ENCODE assay signal across 9 mouse cellular contexts in genomic region chr19:33223766-33224165, GRCm38 (mm10).
DNase-seq lines count a peak whose midpoint lies in the region; ATAC-seq and TF ChIP-seq lines count a peak whose summit lies in the region.
"Had no signal": no experiment of that assay in that cellular context is flagged by ENCODE, and none has a peak within 500 bp of the region (broad histone marks: within the 10 kb centered on the region; RNA-seq: fewer than 3 reads in every experiment).

No protein-coding gene starts in this region.

- TF ChIP-seq CTCF in liver, postnatal 0 days (IDR thresholded peaks at IDR 0.05; ENCODE audit: low read depth), result no peak

- H3K4me1 ChIP-seq in forebrain, embryonic 15.5 days, result peaks cover 15% of the 10 kb centered on the region
- H3K4me1 ChIP-seq in forebrain, embryonic 10.5 days, result peaks cover 29% of the 10 kb centered on the region
- H3K4me1 ChIP-seq in liver, postnatal 0 days (ENCODE audit: insufficient read depth), result peaks cover 12% of the 10 kb centered on the region
- H3K4me1 ChIP-seq in liver, embryonic 12.5 days, result peaks cover 22% of the 10 kb centered on the region
- H3K4me1 ChIP-seq in embryonic facial prominence, embryonic 14.5 days (ENCODE audit: control insufficient read depth, insufficient read depth, low read length), result peaks cover 15% of the 10 kb centered on the region; the same call in 1 of the 2 replicates
- peaks cover 24% of the 10 kb centered on the region for H3K4me1 ChIP-seq in midbrain, embryonic 16.5 days (ENCODE audit: control insufficient read depth, insufficient read depth, low read length)

- no peaks in the 10 kb centered on the region for H3K27me3 ChIP-seq in forebrain, embryonic 15.5 days
- no peaks in the 10 kb centered on the region for H3K27me3 ChIP-seq in forebrain, embryonic 10.5 days (ENCODE audit: poor library complexity, severe bottlenecking)
- H3K27me3 ChIP-seq in liver, postnatal 0 days (ENCODE audit: insufficient read depth, low read length), result no peaks in the 10 kb centered on the region
- H3K27me3 ChIP-seq in liver, embryonic 12.5 days (replicated peaks), result no peaks in the 10 kb centered on the region
- no peaks in the 10 kb centered on the region for H3K27me3 ChIP-seq in embryonic facial prominence, embryonic 14.5 days (replicated peaks; ENCODE audit: control insufficient read depth, insufficient read depth, low read length)
- no peaks in the 10 kb centered on the region for H3K27me3 ChIP-seq in midbrain, embryonic 16.5 days (ENCODE audit: control insufficient read depth, insufficient read depth, low read depth, low read length)

- TF ChIP-seq EP300 in liver, postnatal 0 days (IDR thresholded peaks at IDR 0.05; ENCODE audit: low read depth), result no peak

- 0 out of 2 replicates have a peak overlapping the region, but pooled peaks have one; percentile 9 for H3K27ac ChIP-seq in forebrain, embryonic 15.5 days (replicated peaks)
- H3K27ac ChIP-seq in forebrain, embryonic 10.5 days, result no peak overlapping the region
- peak overlapping the region; percentile 62 for H3K27ac ChIP-seq in liver, postnatal 0 days (ENCODE audit: low read depth)
- no peak overlapping the region for H3K27ac ChIP-seq in liver, embryonic 12.5 days
- H3K27ac ChIP-seq in embryonic facial prominence, embryonic 14.5 days (replicated peaks; ENCODE audit: low read depth, low read length), result no peak overlapping the region
- H3K27ac ChIP-seq in midbrain, embryonic 16.5 days (ENCODE audit: low read length), result no peak overlapping the region; the same call in none of the 2 replicates
- H3K27ac ChIP-seq: limb, embryonic 12.5 days had no signal

- H3K9me3 ChIP-seq in forebrain, embryonic 15.5 days, result no peaks in the 10 kb centered on the region
- H3K9me3 ChIP-seq in forebrain, embryonic 10.5 days, result no peaks in the 10 kb centered on the region
- H3K9me3 ChIP-seq in liver, postnatal 0 days (ENCODE audit: low read length), result no peaks in the 10 kb centered on the region
- no peaks in the 10 kb centered on the region for H3K9me3 ChIP-seq in liver, embryonic 12.5 days (replicated peaks)
- no peaks in the 10 kb centered on the region for H3K9me3 ChIP-seq in embryonic facial prominence, embryonic 14.5 days (ENCODE audit: control insufficient read depth, low read length)
- H3K9me3 ChIP-seq in midbrain, embryonic 16.5 days (replicated peaks; ENCODE audit: control insufficient read depth, low read length, poor library complexity, severe bottlenecking), result no peaks in the 10 kb centered on the region
- H3K9me3 ChIP-seq: limb, embryonic 12.5 days had no signal

- no peaks in the 10 kb centered on the region for H3K36me3 ChIP-seq in forebrain, embryonic 15.5 days
- H3K36me3 ChIP-seq in forebrain, embryonic 10.5 days (replicated peaks), result no peaks in the 10 kb centered on the region
- no peaks in the 10 kb centered on the region for H3K36me3 ChIP-seq in liver, postnatal 0 days (replicated peaks; ENCODE audit: insufficient read depth, low read length)
- no peaks in the 10 kb centered on the region for H3K36me3 ChIP-seq in liver, embryonic 12.5 days
- H3K36me3 ChIP-seq in embryonic facial prominence, embryonic 14.5 days (ENCODE audit: control insufficient read depth, insufficient read depth, low read length), result no peaks in the 10 kb centered on the region
- no peaks in the 10 kb centered on the region for H3K36me3 ChIP-seq in midbrain, embryonic 16.5 days (ENCODE audit: control insufficient read depth, insufficient read depth, low read length)
- H3K36me3 ChIP-seq: limb, embryonic 12.5 days had no signal

- H3K4me3 ChIP-seq in forebrain, embryonic 15.5 days, result peak overlapping the region; percentile 19
- no peak overlapping the region for H3K4me3 ChIP-seq in forebrain, embryonic 10.5 days
- H3K4me3 ChIP-seq in liver, postnatal 0 days (ENCODE audit: low read depth, low read length), result no peak overlapping the region
- no peak overlapping the region for H3K4me3 ChIP-seq in liver, embryonic 12.5 days
- no peak overlapping the region for H3K4me3 ChIP-seq in embryonic facial prominence, embryonic 14.5 days (ENCODE audit: low read depth, low read length)
- peak overlapping the region; percentile 15 for H3K4me3 ChIP-seq in midbrain, embryonic 16.5 days (ENCODE audit: low read depth, low read length)
- H3K4me3 ChIP-seq: limb, embryonic 12.5 days had no signal

- no peak for DNase-seq in forebrain, embryonic 10.5 days (ENCODE audit: extremely low spot score, low spot score)
- DNase-seq in liver, postnatal 0 days, result no peak
- DNase-seq in embryonic facial prominence, embryonic 14.5 days (ENCODE audit: low spot score), result peak; percentile 21
- no peak for DNase-seq in cerebellum, adult 8-10 months

- peak overlapping the region; percentile 40 for H3K4me2 ChIP-seq in forebrain, embryonic 15.5 days (replicated peaks)
- H3K4me2 ChIP-seq in liver, postnatal 0 days (ENCODE audit: low read depth, low read length), result no peak overlapping the region
- no peak overlapping the region for H3K4me2 ChIP-seq in liver, embryonic 12.5 days
- H3K4me2 ChIP-seq in embryonic facial prominence, embryonic 14.5 days (ENCODE audit: low read depth, low read length), result peak overlapping the region; percentile 1; the same call in 1 of the 2 replicates
- H3K4me2 ChIP-seq in midbrain, embryonic 16.5 days (ENCODE audit: low read length), result peak overlapping the region; percentile 50
- H3K4me2 ChIP-seq: limb, embryonic 12.5 days had no signal

- 55% methylated on average over 5 of the region's 5 CpGs for WGBS in forebrain, embryonic 15.5 days
- 74% methylated on average over 5 of the region's 5 CpGs for WGBS in forebrain, embryonic 10.5 days
- WGBS in liver, postnatal 0 days (ENCODE audit: insufficient replicate concordance), result 58% methylated on average over 5 of the region's 5 CpGs
- WGBS in liver, embryonic 12.5 days (ENCODE audit: insufficient replicate concordance), result 53% methylated on average over 5 of the region's 5 CpGs
- 39% methylated on average over 5 of the region's 5 CpGs for WGBS in embryonic facial prominence, embryonic 14.5 days
- 50% methylated on average over 5 of the region's 5 CpGs for WGBS in midbrain, embryonic 16.5 days

- H3K9ac ChIP-seq in forebrain, embryonic 15.5 days (replicated peaks), result no peak overlapping the region
- H3K9ac ChIP-seq in liver, postnatal 0 days (replicated peaks), result 0 out of 2 replicates have a peak overlapping the region, but pooled peaks have one; percentile 11
- no peak overlapping the region for H3K9ac ChIP-seq in liver, embryonic 12.5 days
- no peak overlapping the region for H3K9ac ChIP-seq in embryonic facial prominence, embryonic 14.5 days (ENCODE audit: low read depth, low read length)
- no peak overlapping the region for H3K9ac ChIP-seq in midbrain, embryonic 16.5 days (ENCODE audit: low read depth, low read length)
- H3K9ac ChIP-seq: limb, embryonic 12.5 days had no signal

- ATAC-seq in forebrain, embryonic 15.5 days (replicated peaks), result no peak; the same call in 1 of the 2 replicates
- no peak for ATAC-seq in liver, postnatal 0 days
- ATAC-seq in liver, embryonic 12.5 days, result no peak
- ATAC-seq in embryonic facial prominence, embryonic 14.5 days (ENCODE audit: low read depth), result no peak
- ATAC-seq in midbrain, embryonic 16.5 days, result 0 out of 2 replicates have a peak, but pooled peaks have one; percentile 3
- no peak for ATAC-seq in megakaryocyte, adult 5-6 weeks (ENCODE audit: poor library complexity, severe bottlenecking)

Comparison
In these comparisons a context has a peak if more than half of its experiments do, and no peak if none do; other contexts are left out.
1. H3K27ac ChIP-seq: peak in forebrain, embryonic 15.5 days (single experiment) and liver, postnatal 0 days (single experiment); none in forebrain, embryonic 10.5 days (single experiment), liver, embryonic 12.5 days (single experiment), embryonic facial prominence, embryonic 14.5 days (single experiment) and midbrain, embryonic 16.5 days (single experiment).
2. H3K4me3 ChIP-seq: peak in forebrain, embryonic 15.5 days (single experiment) and midbrain, embryonic 16.5 days (single experiment); none in forebrain, embryonic 10.5 days (single experiment), liver, postnatal 0 days (single experiment), liver, embryonic 12.5 days (single experiment) and embryonic facial prominence, embryonic 14.5 days (single experiment).
3. H3K4me2 ChIP-seq: peak in forebrain, embryonic 15.5 days (single experiment), embryonic facial prominence, embryonic 14.5 days (single experiment) and midbrain, embryonic 16.5 days (single experiment); none in liver, postnatal 0 days (single experiment) and liver, embryonic 12.5 days (single experiment).